Comparison of ENCODE assay signal across 8 mouse cellular contexts in the genomic region with DNA sequence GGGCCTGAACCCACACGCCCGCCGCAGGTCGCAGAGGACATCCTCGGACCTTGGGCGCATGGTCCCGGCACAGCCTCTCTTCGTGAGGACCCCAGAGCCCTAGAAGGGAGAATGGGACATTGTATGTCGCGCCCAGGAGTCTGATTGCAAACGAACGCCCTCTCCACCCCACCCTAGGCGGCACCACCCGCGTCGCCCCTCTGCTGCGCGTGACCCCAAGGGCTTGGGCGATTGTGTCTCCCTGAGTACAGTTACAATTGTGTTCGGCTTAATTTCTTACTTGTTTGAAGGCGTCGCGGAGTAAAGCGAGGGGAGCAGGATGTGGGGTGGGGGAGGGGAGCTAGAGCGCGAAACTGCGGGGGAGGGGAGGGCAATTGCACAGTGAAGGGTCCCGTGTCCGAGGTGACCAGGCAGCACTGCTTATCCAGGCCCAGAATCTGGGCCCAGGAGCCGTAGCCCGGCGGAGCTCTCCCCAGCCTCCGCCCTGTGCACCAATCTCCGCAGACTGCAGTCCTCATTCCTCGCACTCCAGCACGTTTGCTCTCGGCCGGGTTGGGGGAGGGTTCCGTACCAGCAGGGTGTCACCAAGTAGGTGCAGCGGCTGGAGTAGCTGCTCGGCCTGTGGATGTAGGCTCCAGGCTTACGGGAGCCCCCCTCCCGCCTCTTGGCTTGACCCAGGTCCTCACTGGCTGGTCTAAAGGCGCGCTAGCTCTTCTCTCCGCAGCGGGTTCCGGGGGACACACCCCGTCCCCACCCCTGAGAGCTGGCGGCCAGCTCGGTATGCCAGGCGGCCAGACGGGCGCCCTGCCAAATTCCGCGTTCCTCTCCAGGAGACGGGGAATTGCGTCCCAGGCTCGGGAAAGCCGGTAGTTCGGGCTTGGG. TPM values are rescaled to one million over a fixed set of nuclear protein-coding genes. Genes with fewer than 3 reads are reported as not detected.
A peak's percentile ranks its signal among the peaks of the same experiment; 100 is the strongest.
DNase-seq lines count a peak whose midpoint lies in the region; ATAC-seq and TF ChIP-seq lines count a peak whose summit lies in the region.

No protein-coding gene starts in this region.

- intact Hi-C loops in left cerebral cortex, postnatal 36 days (cut with DNase I), result loop anchor here (2.0 to 10.0 kb wide), 8 partner anchors 36 to 1316 kb away; a partner anchor contains a TSS

- H3K9me3 ChIP-seq in intestine, embryonic 15.5 days, result no peaks in the 10 kb centered on the region

- peaks cover 9% of the 10 kb centered on the region for H3K4me1 ChIP-seq in intestine, embryonic 15.5 days (replicated peaks)
- peaks cover 14% of the 10 kb centered on the region for H3K4me1 ChIP-seq in small intestine, adult 2 months (ENCODE audit: control insufficient read depth, insufficient read depth, insufficient read length, low read length)

- H3K4me3 ChIP-seq in intestine, embryonic 15.5 days (replicated peaks), result peak overlapping the region; percentile 63
- peak overlapping the region; percentile 69 for H3K4me3 ChIP-seq in small intestine, adult 2 months (ENCODE audit: low read depth, low read length)

- under 1% methylated on average over 61 of the region's 61 CpGs for WGBS in intestine, embryonic 15.5 days
- under 1% methylated on average over 61 of the region's 61 CpGs for WGBS in small intestine, adult 2 months

- TF ChIP-seq CTCF in small intestine, adult 2 months (IDR thresholded peaks at IDR 0.05; ENCODE audit: extremely low read depth, insufficient read length, insufficient replicate concordance, low read depth, low read length), result no peak

- TF ChIP-seq POLR2A in small intestine, adult 2 months (IDR thresholded peaks at IDR 0.05; ENCODE audit: low read depth, low read length), result no peak

- DNase-seq in adipocyte (ENCODE audit: low spot score), result peak; percentile 84
- DNase-seq in embryo, embryonic 11 days, result peak; percentile 88
- peak; percentile 86 for DNase-seq in gastrocnemius, postnatal 25 days
- peak; percentile 82 to 83 for DNase-seq in left cerebral cortex, postnatal 36 days (ENCODE audit: low spot score in 2 of 2)
- DNase-seq in mesoderm, embryonic 11.5 days (ENCODE audit: low read depth, low spot score), result peak; percentile 84
- no peak for DNase-seq in c-Kit-positive CD71-positive TER-119-positive erythroid progenitor cells, embryonic 14.5 days (ENCODE audit: low spot score)

- peak overlapping the region; percentile 94 for H3K4me2 ChIP-seq in intestine, embryonic 15.5 days (replicated peaks)

- no peaks in the 10 kb centered on the region for H3K27me3 ChIP-seq in intestine, embryonic 15.5 days (replicated peaks)
- H3K27me3 ChIP-seq in small intestine, adult 2 months (ENCODE audit: control insufficient read depth, insufficient read depth, low read length), result peaks cover 35% of the 10 kb centered on the region

- H3K9ac ChIP-seq in intestine, embryonic 15.5 days, result peak overlapping the region; percentile 84

- H3K36me3 ChIP-seq in intestine, embryonic 15.5 days, result no peaks in the 10 kb centered on the region
- no peaks in the 10 kb centered on the region for H3K36me3 ChIP-seq in small intestine, adult 2 months (ENCODE audit: control insufficient read depth, insufficient read depth, low read length)

- peak; percentile 79 for ATAC-seq in intestine, embryonic 15.5 days

- H3K27ac ChIP-seq in intestine, embryonic 15.5 days, result peak overlapping the region; percentile 99
- peak overlapping the region; percentile 29 for H3K27ac ChIP-seq in small intestine, adult 2 months (ENCODE audit: insufficient read depth, low read depth, low read length)

RNA-seq across cellular contexts. Expression of a gene that starts 9.2 kb away (rescaled TPM):
- 1 to 10 TPM in 1 of 2 experiments, under 1 TPM in 1; 0.20 to 1.6 TPM for total RNA-seq in gastrocnemius, postnatal 25 days (2021)
- 11.8 and 12.6 TPM in 2 replicates for polyA plus RNA-seq in intestine, embryonic 15.5 days (2015; fragmentation: Nextera tagmentation; extraction: Ambion mirVana)
- 1 to 10 TPM; 2.1 to 3.2 TPM for total RNA-seq in left cerebral cortex, postnatal 36 days (2021)
- polyA plus RNA-seq in small intestine, adult 2 months (2012; rRNA removed), result 0.52 and 0.70 TPM in 2 replicates

RNA-seq across cellular contexts. Expression of a gene that starts 20.5 kb away (rescaled TPM):
- total RNA-seq in gastrocnemius, postnatal 25 days (2021), result under 1 TPM; 0.32 to 0.54 TPM
- polyA plus RNA-seq in intestine, embryonic 15.5 days (2015; fragmentation: Nextera tagmentation; extraction: Ambion mirVana), result 3.2 and 3.6 TPM in 2 replicates
- 10 to 100 TPM in 1 of 2 experiments, 1 to 10 TPM in 1; 8.8 to 10.0 TPM for total RNA-seq in left cerebral cortex, postnatal 36 days (2021)
- polyA plus RNA-seq in small intestine, adult 2 months (2012; rRNA removed), result 0.23 and 0.63 TPM in 2 replicates

RNA-seq across cellular contexts. Expression of a gene that starts 26.7 kb away (rescaled TPM):
- 10 to 100 TPM; 15.1 to 18.5 TPM for total RNA-seq in gastrocnemius, postnatal 25 days (2021)
- polyA plus RNA-seq in intestine, embryonic 15.5 days (2015; fragmentation: Nextera tagmentation; extraction: Ambion mirVana), result 55.5 TPM in 2 replicates
- 10 to 100 TPM; 49.4 to 57.6 TPM for total RNA-seq in left cerebral cortex, postnatal 36 days (2021)
- polyA plus RNA-seq in small intestine, adult 2 months (2012; rRNA removed), result 10.1 and 22.4 TPM in 2 replicates

RNA-seq across cellular contexts. Expression of a gene that starts 31.6 kb away (rescaled TPM):
- total RNA-seq in gastrocnemius, postnatal 25 days (2021), result not detected
- polyA plus RNA-seq in intestine, embryonic 15.5 days (2015; fragmentation: Nextera tagmentation; extraction: Ambion mirVana), result not detected in 2 replicates
- total RNA-seq in left cerebral cortex, postnatal 36 days (2021), result not detected
- polyA plus RNA-seq in small intestine, adult 2 months (2012; rRNA removed), result not detected in 2 replicates

Comparison
In these comparisons a context has a peak if more than half of its experiments do, and no peak if none do; other contexts are left out.
1. RNA of a gene that starts 20.5 kb away (total RNA-seq): 8.8 to 10.0 TPM in left cerebral cortex, postnatal 36 days; 0.32 to 0.54 TPM in gastrocnemius, postnatal 25 days; every median in the first group is over 4 times any median in the second.